Mouse (Mus musculus) neural tube, embryonic 14.5 days (tissue): ENCODE measurements around the gene Srsf6. TPM values are rescaled to one million over a fixed set of nuclear protein-coding genes. Genes with fewer than 3 reads are reported as not detected.

Experiments used
- ATAC-seq: fragments of 200-750 bp; cut with Nextera tagmentation; 2 replicates; pipeline ENCODE4 v1.8.0; 2017; ENCODE audit warnings: low read depth, mild to moderate bottlenecking, moderate TSS enrichment, moderate library complexity
- H3K27ac ChIP-seq: fragments of 300-500 bp; sonication (generic); 2 replicates; pipeline ENCODE4 v1.5.1; 2014; ENCODE audit warnings: low read depth, mild to moderate bottlenecking, control low read depth, low read length, moderate library complexity, mixed read lengths
- H3K27me3 ChIP-seq: fragments of 300-500 bp; sonication (generic); 2 replicates; pipeline ENCODE4 v1.6.1; 2014; ENCODE audit warnings: low read length; ENCODE audit not compliant: control insufficient read depth, insufficient read depth
- H3K36me3 ChIP-seq: fragments of 300-500 bp; sonication (generic); 2 replicates; pipeline ENCODE4 v1.6.1; 2014; ENCODE audit warnings: low read length, mixed read lengths; ENCODE audit not compliant: control insufficient read depth, insufficient read depth
- H3K4me1 ChIP-seq: fragments of 300-500 bp; sonication (generic); 2 replicates; pipeline ENCODE4 v1.6.1; 2014; ENCODE audit warnings: low read length; ENCODE audit not compliant: control insufficient read depth, insufficient read depth
- H3K4me2 ChIP-seq: fragments of 300-500 bp; sonication (generic); 2 replicates; pipeline ENCODE4 v1.6.1; 2014; ENCODE audit warnings: mild to moderate bottlenecking, low read depth, low read length, control low read depth
- H3K4me3 ChIP-seq: fragments of 300-500 bp; sonication (generic); 2 replicates; pipeline ENCODE4 v1.5.1; 2014; ENCODE audit warnings: low read depth, low read length, control low read depth, mixed read lengths
- H3K9ac ChIP-seq: fragments of 300-500 bp; sonication (generic); replicated peaks from 2 replicates; pipeline ENCODE4 v1.6.1; 2014; ENCODE audit warnings: low read depth, mild to moderate bottlenecking, control low read depth, low read length, mixed read lengths
- H3K9me3 ChIP-seq: fragments of 300-500 bp; sonication (generic); 2 replicates; pipeline ENCODE4 v1.6.1; 2016; ENCODE audit warnings: low read length; ENCODE audit not compliant: control insufficient read depth
- WGBS: fragments of 180-500 bp; shearing (Covaris S2); extraction: QIAGEN DNeasy Blood & Tissue Kit; methylation state at CpG from one replicate; pipeline ENCODE4 v1.1.7; 2014; 5-methylcytosine and 5-hydroxymethylcytosine counted together
- polyA plus RNA-seq: library from polyadenylated mRNA; unstranded; fragments of >200 nt; fragmentation: Nextera tagmentation; extraction: Ambion mirVana; gene quantifications from 2 replicates; pipeline ENCODE4 v1.2.1, GENCODE M21; 2014

The Srsf6 gene
- polyA plus RNA-seq, 1 experiment from 2014 or later, result 127 TPM

DNA sequence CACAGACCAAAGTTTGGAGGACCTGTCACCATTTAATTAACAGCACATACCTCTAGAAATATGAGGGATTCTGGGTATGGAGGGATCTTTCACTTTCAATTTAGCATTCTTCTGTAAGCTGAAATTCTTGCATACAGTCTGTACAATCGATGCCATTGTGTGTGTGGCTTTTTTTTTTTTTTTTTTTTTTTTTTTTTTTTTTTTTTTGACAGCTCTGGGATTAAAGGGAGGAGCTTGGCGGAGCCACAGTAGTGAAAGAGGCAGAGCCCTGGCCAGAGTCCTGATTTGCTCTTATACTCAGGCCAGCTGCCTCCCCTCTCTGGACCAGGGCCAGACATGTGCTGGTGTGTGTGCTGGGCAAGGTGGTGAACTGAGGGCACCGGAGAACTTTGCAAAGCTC lies 54.6 kb downstream of the Srsf6 start:
- no peak; the same call in 1 of the 2 replicates for ATAC-seq
- H3K36me3 ChIP-seq, result no peaks in the 10 kb centered on the region
- H3K4me1 ChIP-seq, result no peaks in the 10 kb centered on the region
- H3K27me3 ChIP-seq, result no peaks in the 10 kb centered on the region; the same call in 1 of the 2 replicates
- no peak overlapping the region for H3K9ac ChIP-seq
- H3K9me3 ChIP-seq, result no peaks in the 10 kb centered on the region
- H3K4me3 ChIP-seq, result no peak overlapping the region
- WGBS, result 57% methylated on average over 3 of the region's 3 CpGs
- H3K4me2 ChIP-seq, result no peak overlapping the region
- H3K27ac ChIP-seq, result no peak overlapping the region

Other genes starting within 250 kb of the Srsf6 start
- gene L3mbtl1, start 11.9 kb downstream of the Srsf6 start, polyA plus RNA-seq, result 3.2 and 4.0 TPM in 2 replicates
- 0.15 TPM in 1 of 2 replicates, not detected in the other for gene Sgk2, start 55.8 kb downstream of the Srsf6 start, polyA plus RNA-seq
- gene Ift52, start 85.8 kb downstream of the Srsf6 start, polyA plus RNA-seq, result 36.8 and 37.2 TPM in 2 replicates
- 1.7 and 1.9 TPM in 2 replicates for gene Mybl2, start 123.2 kb downstream of the Srsf6 start, polyA plus RNA-seq
- gene Gtsf1l, start 156.3 kb downstream of the Srsf6 start, polyA plus RNA-seq, result not detected in 2 replicates